Mouse (Mus musculus): ENCODE measurements around the gene Trim3. TPM values are rescaled to one million over a fixed set of nuclear protein-coding genes. Genes with fewer than 3 reads are reported as not detected.
A peak's percentile ranks its signal among the peaks of the same experiment; 100 is the strongest.

The Trim3 gene
- polyA plus RNA-seq, 2 experiments, result 35.1 to 68.3 TPM

DNA sequence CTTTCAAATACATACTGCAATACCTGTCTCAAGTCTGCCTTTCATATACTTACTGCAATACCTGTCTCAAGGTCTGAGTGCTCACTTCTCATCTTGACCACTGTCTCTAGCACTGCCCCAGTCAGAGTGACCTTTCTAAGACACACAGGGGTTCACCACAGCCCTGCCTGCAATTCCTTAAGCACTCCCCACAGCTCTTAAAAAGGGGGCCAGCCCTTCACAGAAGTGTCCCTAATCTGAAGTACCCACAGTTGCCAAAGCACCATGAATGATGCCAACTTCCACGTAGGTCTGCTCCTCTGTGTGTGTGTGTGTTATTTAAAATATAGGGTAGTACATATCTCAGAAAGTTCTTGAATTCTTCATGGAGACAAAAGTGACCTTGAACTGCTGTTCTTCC lies 21.6 kb downstream of the Trim3 start:
- ATAC-seq (ENCODE audit: low FRiP score, low read depth) (no peak), DNase-seq (ENCODE audit: low spot score) (no peak)
- Histone ChIP-seq H3K9me3 (ENCODE audit: control insufficient read depth, low read length) (no peaks in the 10 kb centered on the region), H3K4me1 (ENCODE audit: control insufficient read depth, insufficient read depth, low read length) (no peaks in the 10 kb centered on the region), H3K4me2 (replicated peaks; ENCODE audit: low read depth, low read length, severe bottlenecking) (no peak overlapping the region), H3K9ac (ENCODE audit: low read depth, low read length, severe bottlenecking) (no peak overlapping the region), H3K36me3 (ENCODE audit: control insufficient read depth, insufficient read depth, low read length) (peaks cover 69% of the 10 kb centered on the region), H3K27ac (replicated peaks; ENCODE audit: low read depth, low read length) (no peak overlapping the region), H3K4me3 (replicated peaks; ENCODE audit: low read length) (no peak overlapping the region), H3K27me3 (ENCODE audit: control insufficient read depth, insufficient read depth, low read length) (no peaks in the 10 kb centered on the region)
- no peak for TF ChIP-seq POLR2A (IDR thresholded peaks at IDR 0.05; ENCODE audit: borderline replicate concordance, extremely low read depth, insufficient read depth, insufficient read length)
- 95% methylated on average over 1 of the region's 1 CpGs for WGBS

DNA sequence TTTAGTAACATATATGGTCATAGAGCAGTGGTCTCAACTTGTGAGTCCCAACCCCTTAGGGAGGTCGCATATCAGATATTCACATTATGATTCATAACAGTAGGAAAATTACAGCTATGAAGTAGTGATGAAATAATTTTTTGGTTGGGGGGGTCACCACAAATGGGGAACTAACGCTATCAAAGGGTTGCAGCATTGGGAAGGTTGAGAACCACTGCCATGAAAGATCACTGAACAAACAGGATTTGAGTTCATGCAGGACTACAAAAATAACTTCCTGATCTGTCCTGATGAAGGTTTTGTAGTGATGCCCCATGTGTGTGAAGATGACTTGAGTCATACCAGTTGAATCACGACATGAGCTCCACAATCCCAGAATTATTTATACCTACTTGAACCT lies 24.9 kb downstream of the Trim3 start:
- H3K9ac ChIP-seq (ENCODE audit: low read depth, low read length, severe bottlenecking), result no peak overlapping the region
- ATAC-seq (ENCODE audit: low FRiP score, low read depth), result no peak
- H3K4me3 ChIP-seq (replicated peaks; ENCODE audit: low read length), result no peak overlapping the region
- TF ChIP-seq POLR2A (IDR thresholded peaks at IDR 0.05; ENCODE audit: borderline replicate concordance, extremely low read depth, insufficient read depth, insufficient read length), result no peak
- no peaks in the 10 kb centered on the region for H3K4me1 ChIP-seq (ENCODE audit: control insufficient read depth, insufficient read depth, low read length)
- 82% methylated on average over 3 of the region's 3 CpGs for WGBS
- no peak overlapping the region for H3K4me2 ChIP-seq (replicated peaks; ENCODE audit: low read depth, low read length, severe bottlenecking)
- H3K27ac ChIP-seq (replicated peaks; ENCODE audit: low read depth, low read length), result no peak overlapping the region
- peaks cover 5% of the 10 kb centered on the region; the same call in 1 of the 2 replicates for H3K9me3 ChIP-seq (ENCODE audit: control insufficient read depth, low read length)
- peaks cover 40% of the 10 kb centered on the region for H3K36me3 ChIP-seq (ENCODE audit: control insufficient read depth, insufficient read depth, low read length)
- H3K27me3 ChIP-seq (ENCODE audit: control insufficient read depth, insufficient read depth, low read length), result no peaks in the 10 kb centered on the region
- no peak for DNase-seq (ENCODE audit: low spot score)

- H3K4me3 ChIP-seq (replicated peaks; ENCODE audit: low read length), result no peak overlapping the region
- H3K9me3 ChIP-seq (ENCODE audit: control insufficient read depth, low read length), result peaks cover 5% of the 10 kb centered on the region; the same call in 1 of the 2 replicates
- no peaks in the 10 kb centered on the region for H3K27me3 ChIP-seq (ENCODE audit: control insufficient read depth, insufficient read depth, low read length)
- peak; percentile 41; the same call in 1 of the 2 replicates for ATAC-seq (ENCODE audit: low FRiP score, low read depth)
- 28% methylated on average over 9 of the region's 9 CpGs for WGBS
- no peak for TF ChIP-seq POLR2A (IDR thresholded peaks at IDR 0.05; ENCODE audit: borderline replicate concordance, extremely low read depth, insufficient read depth, insufficient read length)
- H3K4me1 ChIP-seq (ENCODE audit: control insufficient read depth, insufficient read depth, low read length), result no peaks in the 10 kb centered on the region
- peak; percentile 17 for DNase-seq (ENCODE audit: low spot score)
- no peak overlapping the region for H3K9ac ChIP-seq (ENCODE audit: low read depth, low read length, severe bottlenecking)
- H3K27ac ChIP-seq (replicated peaks; ENCODE audit: low read depth, low read length), result no peak overlapping the region
- H3K4me2 ChIP-seq (replicated peaks; ENCODE audit: low read depth, low read length, severe bottlenecking), result no peak overlapping the region
- H3K36me3 ChIP-seq (ENCODE audit: control insufficient read depth, insufficient read depth, low read length), result no peaks in the 10 kb centered on the region
Observed at GRCm38 (mm10) chr7:105602860-105603623, 30.3 kb downstream of the Trim3 start.

DNA sequence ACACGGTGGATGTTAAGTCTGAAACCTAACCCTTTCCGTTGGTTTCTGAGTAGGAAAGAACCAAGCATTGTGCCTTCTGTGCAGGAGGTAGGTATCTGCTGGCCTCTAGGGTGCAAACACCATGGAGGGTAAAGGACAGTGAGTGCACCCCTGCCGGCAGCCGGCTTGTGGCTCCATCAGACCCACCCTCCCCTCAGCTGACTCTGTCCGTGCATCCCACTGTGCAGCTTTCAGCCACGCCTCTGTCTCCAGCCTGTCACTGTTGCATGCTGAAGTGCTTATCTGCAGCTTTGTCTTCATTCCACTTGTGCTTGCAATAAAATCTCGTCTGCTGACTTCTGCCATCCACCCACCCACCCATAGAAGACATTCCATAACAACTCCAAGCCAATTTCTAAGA lies 43.3 kb downstream of the Trim3 start:
- no peak for TF ChIP-seq POLR2A (IDR thresholded peaks at IDR 0.05; ENCODE audit: borderline replicate concordance, extremely low read depth, insufficient read depth, insufficient read length)
- H3K4me2 ChIP-seq (replicated peaks; ENCODE audit: low read depth, low read length, severe bottlenecking), result no peak overlapping the region
- H3K27ac ChIP-seq (replicated peaks; ENCODE audit: low read depth, low read length), result no peak overlapping the region
- H3K36me3 ChIP-seq (ENCODE audit: control insufficient read depth, insufficient read depth, low read length), result no peaks in the 10 kb centered on the region
- DNase-seq (ENCODE audit: low spot score) (no peak), ATAC-seq (ENCODE audit: low FRiP score, low read depth) (no peak)
- no peak overlapping the region for H3K9ac ChIP-seq (ENCODE audit: low read depth, low read length, severe bottlenecking)
- no peaks in the 10 kb centered on the region for H3K9me3 ChIP-seq (ENCODE audit: control insufficient read depth, low read length)
- H3K4me3 ChIP-seq (replicated peaks; ENCODE audit: low read length), result no peak overlapping the region
- no peaks in the 10 kb centered on the region for H3K4me1 ChIP-seq (ENCODE audit: control insufficient read depth, insufficient read depth, low read length)
- 26% methylated on average over 7 of the region's 7 CpGs for WGBS
- no peaks in the 10 kb centered on the region for H3K27me3 ChIP-seq (ENCODE audit: control insufficient read depth, insufficient read depth, low read length)

DNA sequence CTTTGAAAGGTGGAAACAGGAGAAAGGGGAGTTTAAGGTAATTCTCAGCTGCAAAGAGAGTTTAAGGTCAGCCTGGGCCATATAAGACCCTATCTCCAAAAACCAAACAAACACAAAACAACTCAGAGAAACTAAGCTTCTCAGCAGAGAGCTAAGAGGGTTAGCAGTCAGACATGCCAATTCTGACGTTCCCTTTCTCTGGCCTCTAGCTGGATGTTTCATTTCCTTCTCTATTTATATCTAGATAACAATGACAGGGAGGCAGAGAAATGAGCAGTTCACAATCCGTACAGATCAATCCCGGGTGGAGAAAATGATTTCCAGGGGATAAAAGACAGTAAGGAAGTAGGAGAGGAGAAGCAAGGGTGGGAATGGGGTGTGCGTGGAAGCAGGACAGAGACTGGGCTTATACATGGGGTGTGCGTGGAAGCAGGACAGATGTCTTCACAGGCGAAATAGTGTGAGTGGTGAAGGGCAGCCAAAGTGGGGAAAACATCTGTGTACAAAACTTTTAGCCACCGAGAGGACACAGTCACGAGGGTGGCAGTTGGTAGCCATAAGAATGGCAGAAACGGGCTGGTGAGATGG lies 45.0 kb downstream of the Trim3 start:
- no peaks in the 10 kb centered on the region for H3K4me1 ChIP-seq (ENCODE audit: control insufficient read depth, insufficient read depth, low read length)

More for the DNA sequence above, 45.0 kb downstream of the Trim3 start:
- no peaks in the 10 kb centered on the region for H3K36me3 ChIP-seq (ENCODE audit: control insufficient read depth, insufficient read depth, low read length)
- DNase-seq (ENCODE audit: low spot score) (no peak), ATAC-seq (ENCODE audit: low FRiP score, low read depth) (no peak)
- H3K27ac ChIP-seq (replicated peaks; ENCODE audit: low read depth, low read length), result no peak overlapping the region
- H3K27me3 ChIP-seq (ENCODE audit: control insufficient read depth, insufficient read depth, low read length), result no peaks in the 10 kb centered on the region
- H3K4me2 ChIP-seq (replicated peaks; ENCODE audit: low read depth, low read length, severe bottlenecking), result no peak overlapping the region
- no peak overlapping the region for H3K9ac ChIP-seq (ENCODE audit: low read depth, low read length, severe bottlenecking)
- WGBS, result 76% methylated on average over 9 of the region's 9 CpGs
- no peak for TF ChIP-seq POLR2A (IDR thresholded peaks at IDR 0.05; ENCODE audit: borderline replicate concordance, extremely low read depth, insufficient read depth, insufficient read length)
- H3K9me3 ChIP-seq (ENCODE audit: control insufficient read depth, low read length), result no peaks in the 10 kb centered on the region
- H3K4me3 ChIP-seq (replicated peaks; ENCODE audit: low read length), result no peak overlapping the region

Measured in limb, embryonic 14.5 days (tissue).